Mouse (Mus musculus) Muller cell, postnatal 12 days (primary cell): ENCODE data around the gene Rsph3b.
A peak's percentile ranks its signal among the peaks of the same experiment; 100 is the strongest.
"Not testable (repeated sequence)": the region's sequence is repeated elsewhere in the genome, so short reads cannot be mapped to it uniquely, and the experiment has no call there.

Source experiments
- DNase-seq: peaks from one replicate; pipeline ENCODE4 v3.0.0-alpha.2; 2015; ENCODE audit errors: inconsistent ontology term

Rsph3b gene

DNA sequence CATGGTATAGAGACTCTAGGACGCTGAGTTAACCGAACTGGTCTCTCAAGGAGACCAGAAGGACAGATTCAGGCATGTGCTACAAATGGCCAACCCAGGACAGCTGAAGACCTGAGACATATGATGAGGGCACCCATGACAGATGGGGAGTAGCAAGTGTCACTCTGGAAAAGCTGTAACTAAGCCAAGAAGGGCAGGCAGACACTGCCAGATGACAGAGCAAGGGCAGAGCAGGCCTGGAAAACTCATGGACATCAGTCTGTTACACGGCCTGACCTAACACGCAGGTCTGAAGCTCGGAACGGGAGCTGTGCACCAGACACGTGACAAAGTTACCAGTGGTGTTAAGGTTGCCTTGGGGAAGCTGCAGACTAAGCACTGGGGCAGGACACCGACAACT, 10.4 kb upstream of the Rsph3b start:
- not testable (repeated sequence) for DNase-seq

DNA sequence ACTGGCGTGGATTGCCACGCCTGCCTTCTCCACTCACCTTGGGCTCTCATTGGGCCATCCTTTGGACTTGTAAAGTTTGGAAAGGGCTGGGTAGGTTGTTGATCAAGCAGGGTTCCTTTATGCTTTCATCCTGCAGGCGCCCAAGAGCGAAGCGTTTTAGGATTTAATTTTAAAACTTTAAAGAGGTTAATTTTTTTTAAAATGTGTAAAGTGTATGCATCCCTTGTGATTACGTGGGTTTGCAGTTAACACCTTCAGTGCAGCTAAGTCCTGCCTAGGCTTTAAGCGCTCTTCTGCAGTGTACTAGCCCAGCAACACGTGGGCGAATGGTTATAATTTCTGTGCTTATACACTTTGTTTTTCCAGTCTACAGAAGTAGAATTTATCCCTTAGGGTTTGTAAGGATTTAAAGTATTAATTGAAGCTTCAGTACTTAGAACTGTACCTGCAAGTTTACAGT, 317 bp upstream of the Rsph3b start:
- DNase-seq, result not testable (repeated sequence)

DNA sequence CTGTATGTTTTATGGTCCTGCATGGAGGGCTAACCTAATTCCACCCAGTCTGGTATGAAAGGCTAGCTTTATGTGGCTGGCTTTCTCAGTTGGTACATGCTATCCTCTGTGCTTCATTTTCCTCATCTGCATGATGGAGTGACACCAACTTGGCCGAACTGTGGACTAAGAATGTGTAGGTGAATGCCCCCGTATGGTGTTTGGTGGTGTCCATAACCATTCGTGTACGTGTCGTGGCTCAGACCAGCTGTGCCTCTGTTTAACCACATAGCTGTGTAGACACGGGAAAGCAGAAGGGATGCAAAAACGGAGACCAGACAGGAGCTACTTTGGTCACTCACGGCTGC, 872 bp downstream of the Rsph3b start:
- DNase-seq, result not testable (repeated sequence)

DNA sequence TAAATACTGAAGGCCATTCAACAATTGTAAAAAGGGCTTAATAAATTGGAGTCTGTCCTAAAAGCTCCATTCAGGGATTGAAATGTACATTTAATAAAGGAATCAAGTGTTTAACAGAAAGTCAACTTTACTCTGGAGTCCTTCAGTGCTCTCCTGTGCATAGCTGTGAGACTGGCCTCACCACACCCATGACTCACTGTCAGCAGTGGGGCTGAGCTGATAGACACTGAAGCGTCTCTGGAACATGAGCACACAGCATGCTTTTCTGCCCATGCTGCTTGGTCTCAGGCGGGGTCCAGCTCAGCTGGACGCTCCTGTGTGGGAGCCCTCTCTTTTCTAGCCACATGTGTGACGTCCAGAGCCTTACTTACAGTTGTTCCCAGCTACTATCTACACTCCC, 5.9 kb downstream of the Rsph3b start:
- not testable (repeated sequence) for DNase-seq

DNA sequence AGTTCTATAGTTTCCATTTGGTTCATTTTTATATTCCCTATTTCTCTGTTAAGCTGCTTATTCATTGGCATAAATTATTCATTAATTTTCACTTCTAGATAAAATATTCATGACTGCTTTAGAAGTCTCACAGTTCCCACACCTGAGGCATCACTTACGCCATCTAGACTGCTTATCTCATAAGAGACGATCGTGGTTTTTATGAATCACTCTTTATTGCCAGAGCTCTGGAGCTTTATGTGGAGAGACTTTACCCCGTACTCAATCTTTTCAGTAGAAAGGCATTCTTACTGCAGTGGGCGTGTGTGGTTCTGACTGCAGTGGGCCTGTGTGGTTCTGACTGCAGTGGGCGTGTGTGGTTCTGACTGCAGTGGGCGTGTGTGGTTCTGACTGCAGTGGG, 16.9 kb downstream of the Rsph3b start:
- not testable (repeated sequence) for DNase-seq

DNA sequence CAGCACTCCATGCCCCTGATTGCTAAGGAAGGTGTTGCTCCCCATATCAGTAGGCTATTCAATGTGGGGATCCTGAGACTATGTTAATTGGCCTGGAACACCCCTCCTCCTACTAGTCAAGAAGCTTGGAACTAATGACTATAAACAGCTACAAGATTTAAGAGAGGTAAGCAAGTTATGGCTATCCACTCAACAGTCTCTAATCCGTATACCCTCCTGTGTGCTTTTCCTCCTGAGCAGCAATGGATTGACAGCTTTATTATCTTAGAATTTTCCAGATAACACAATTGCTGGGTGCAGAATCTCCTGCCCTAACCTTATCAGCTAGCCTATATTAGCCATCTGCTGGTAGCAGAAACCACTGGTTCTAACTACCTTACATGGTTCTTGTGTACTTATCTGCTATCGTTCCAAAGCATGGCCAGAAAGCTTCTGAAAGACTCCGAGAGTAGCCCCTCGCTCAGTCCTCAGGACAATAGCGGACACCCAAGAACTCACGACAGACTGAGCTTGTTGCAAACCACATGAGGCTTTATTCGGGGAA, 28.1 kb downstream of the Rsph3b start:
- not testable (repeated sequence) for DNase-seq

DNA sequence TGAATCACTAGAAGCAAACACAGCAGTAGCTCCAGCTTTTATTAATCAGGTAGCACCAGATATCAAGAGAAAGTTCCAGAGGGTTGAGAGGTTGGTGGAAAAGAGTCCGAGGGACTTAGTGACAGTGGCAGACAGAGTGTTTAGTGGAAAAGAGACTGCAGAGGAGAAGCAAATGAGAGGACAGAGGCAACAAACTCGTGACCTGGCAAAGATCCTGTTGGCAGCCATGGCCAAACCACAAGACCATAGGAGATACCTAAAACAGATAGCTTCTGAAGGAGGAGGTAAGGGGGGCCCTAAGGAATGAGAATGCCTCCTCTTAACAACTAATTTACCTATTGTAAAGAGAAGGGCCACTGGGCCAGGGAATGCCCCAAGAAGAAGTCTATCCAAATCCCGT, 29.1 kb downstream of the Rsph3b start:
- DNase-seq, result not testable (repeated sequence)

DNA sequence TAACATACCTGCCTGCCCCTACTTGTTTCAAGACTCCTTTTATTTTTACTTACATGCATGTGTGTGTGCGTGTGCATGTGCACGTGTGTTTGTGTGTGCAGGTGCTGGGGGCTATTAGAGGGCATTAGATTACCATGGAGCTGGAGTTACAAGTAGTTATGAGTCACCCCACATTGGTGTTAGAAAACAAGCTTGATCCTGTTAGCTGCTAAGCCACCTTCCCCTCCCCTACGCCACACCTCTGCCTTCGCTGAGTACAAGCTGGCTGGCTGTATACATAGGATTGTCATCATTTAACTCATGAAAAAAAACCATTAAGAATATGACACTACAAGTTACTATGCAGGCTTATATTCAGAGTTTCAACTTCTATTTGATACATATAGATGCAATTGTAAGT, 33.2 kb downstream of the Rsph3b start:
- DNase-seq, result not testable (repeated sequence)

DNA sequence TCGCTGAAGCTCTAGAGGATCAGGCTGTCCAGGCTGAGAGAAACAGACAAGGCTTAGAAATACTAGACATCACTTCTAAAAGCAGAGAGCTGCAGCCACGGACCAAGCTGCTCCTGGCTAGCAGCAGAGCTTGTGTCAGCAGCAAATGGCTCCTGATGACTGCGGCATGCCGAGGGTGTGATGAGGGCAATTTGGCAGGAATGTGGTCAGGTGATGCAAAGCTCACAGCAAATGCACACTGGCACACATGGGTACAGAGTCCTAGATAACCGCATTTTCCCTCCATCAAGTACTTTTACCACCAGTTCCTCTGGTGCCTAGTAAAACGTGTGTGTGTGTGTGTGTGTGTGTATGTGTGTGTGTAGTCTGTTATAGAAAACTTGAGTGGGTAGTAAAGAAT, 34.4 kb downstream of the Rsph3b start:
- DNase-seq, result not testable (repeated sequence)

DNA sequence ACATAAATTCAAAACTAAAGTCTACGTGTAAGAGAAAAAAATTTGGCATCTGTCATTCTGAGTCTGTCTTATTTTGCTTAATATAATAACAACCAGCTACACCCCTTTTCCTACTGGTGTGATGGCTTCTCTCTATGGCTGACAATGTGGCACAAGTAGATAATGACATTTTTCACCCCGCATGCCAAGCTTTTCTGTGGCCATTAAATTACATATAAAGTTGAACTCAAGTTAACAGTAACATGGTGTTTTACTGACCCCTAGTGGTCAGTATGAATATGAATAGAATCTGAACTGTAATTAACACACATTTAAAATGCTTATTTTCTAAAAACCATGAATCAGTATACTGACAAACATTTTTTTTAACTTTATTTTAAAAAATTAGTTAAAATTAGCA, 48.1 kb downstream of the Rsph3b start:
- DNase-seq, result not testable (repeated sequence)

DNA sequence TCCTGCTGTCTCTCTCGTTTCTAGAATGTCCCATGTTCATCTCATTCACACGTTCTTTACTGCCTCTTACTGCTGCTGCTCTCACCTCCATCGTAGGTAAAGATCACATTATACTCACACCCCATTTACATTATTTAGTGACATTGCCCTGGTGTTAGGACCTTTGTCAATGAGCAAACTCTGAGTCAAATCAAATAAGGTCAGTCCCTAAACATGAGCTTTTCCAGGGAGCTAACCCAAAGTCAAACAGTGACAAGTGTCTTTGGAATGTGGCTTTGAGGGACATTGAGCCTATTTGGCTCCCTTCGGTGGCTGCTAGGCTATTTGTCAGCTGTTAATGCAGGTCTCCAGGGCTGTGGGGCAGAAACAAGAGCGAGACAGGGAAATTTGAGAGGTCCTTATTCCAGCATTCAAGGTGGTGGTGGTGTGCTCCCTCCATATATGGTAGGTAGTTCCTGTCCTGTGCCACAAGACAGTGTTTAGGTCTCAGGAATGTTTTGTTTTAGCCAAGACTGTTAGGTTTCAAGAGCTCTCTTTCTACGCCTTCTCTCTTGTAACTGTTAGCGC, 50.4 kb downstream of the Rsph3b start:
- not testable (repeated sequence) for DNase-seq

DNA sequence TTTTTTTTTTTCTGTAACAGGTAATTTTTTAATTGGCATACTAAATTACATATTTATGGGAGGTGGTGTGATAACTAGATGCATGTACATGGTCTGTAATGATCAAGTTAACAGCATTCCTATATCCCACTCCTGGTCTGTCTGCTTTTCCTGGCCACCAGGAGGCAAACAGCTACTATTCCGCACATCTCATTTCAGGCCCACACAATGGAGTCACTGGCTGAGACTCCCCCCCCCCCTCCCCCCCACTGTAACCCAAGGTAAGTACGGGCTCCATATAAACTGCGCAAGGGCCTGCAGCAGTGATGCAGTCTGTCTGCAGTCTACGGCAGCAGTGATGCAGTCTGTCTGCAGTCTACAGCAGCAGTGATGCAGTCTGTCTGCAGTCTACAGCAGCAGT, 51.7 kb downstream of the Rsph3b start:
- no peak for DNase-seq

DNA sequence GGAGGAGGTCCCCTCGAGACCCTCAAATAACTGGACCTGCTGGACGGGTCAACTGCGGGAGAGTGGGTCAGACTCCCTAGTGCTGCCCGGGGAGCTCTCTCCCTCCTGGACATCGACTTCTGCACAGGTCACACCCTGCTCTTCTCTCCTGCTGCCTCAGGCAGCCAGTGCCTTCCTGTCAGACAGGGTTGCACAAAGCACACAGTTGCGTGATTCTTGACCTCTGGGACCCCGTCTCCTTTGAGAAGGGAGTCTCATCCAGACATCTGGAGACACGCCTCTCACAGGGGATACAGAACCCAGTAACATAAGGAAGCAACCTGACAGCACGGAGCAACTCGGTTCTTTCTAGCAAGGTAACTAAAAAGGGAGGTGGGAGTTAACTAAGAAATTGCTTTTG, 55.1 kb downstream of the Rsph3b start:
- DNase-seq, result no peak

DNA sequence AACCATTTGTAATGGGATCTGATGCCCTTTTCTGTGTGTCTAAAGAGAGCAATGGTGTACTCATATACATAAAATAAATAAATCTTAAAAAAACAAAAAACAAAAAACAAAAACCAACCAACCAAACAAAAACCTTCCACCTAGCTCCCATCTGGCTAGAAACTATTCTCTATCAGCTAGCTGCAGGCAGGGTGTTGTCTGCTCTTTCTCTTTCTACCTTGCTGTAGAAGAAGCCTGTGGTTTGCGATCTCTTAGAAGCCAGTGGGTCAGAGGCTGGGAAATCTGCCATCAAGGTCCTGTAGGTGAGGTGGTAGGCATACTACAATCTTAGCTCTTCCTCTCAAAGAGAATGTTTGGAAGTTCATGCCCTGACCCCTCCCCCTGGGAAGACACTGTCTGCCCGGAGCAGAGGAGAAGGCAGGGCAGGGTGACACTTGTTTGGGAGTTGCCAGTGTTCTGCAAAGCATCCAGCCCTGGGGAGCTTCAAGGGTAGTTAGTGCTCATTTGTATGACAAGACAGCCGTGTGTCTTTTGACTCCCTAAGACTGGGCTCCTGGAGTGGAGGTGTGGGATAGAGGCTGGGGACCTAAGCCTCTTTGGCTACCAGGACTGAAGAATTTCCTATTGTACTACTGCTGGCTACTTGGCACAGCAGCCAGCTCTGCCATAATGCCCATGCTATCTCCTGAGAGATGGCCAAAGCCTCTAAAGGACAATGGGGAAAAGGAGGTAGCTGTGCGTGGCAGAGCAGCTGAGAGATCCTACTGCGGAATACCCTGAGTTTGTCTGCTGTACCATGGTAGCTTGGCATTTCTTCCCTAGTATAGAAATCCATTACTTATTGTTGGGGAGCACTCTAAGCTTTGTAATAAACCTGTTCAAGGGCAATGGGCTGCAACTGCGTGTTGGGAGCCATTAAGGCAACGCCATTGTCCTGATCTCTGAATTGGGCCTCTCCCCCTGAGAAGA, 56.2 kb downstream of the Rsph3b start:
- DNase-seq, result no peak

DNA sequence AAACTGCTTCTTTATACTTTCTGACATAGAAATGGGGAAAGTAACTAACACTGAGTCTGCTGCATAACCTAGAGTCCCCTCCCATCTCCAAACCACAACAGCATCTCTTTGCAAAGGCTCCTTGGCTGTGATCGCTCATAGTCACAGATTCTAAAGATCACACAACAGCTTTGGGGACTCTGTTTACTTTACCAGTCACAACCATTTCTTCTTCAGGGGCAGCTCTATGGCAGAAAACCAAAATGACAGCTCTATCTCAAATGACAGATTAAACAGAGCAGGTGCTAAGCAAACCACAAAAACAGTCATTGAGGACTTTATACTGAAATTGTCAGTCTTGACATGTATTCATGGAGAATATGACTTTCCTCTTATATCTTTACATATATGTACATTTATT, 62.0 kb downstream of the Rsph3b start:
- DNase-seq, result no peak

DNA sequence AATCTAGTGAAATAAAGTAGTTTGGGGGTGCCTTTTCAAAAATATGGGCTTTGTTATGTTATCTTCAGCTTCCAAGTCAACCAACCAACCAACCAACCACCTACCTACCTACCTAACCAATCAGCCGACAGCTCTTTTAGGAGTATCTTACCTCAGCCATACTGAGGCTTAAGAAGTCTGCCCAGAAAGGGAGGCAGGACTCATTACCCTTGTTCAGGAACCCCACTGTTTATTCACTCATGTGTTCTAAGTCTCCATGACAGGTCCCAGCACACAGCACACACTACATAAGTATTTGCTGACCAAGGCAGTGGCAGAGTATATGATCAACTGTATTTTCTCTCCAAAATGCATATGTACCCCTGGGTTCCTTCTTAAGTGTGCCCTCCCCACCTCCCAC, 64.0 kb downstream of the Rsph3b start:
- no peak for DNase-seq

DNA sequence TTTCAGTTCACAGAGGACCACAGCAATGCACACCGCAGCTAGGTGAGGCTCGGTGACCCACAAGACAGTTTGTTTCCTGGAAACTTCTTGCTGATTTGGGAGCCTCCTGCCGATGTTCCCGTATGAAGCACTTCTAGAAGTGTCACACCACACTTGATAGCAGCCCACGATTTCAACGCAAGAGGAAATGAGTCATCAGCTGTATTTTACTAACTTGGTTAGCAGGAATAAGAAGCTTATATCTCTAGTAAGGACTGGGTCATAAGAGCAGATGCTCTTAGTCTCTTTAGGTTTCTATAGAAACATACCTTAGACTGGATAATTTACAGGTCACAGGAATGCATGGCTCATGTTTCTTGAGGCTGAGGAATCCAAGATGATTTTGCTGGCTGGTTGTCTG, 67.2 kb downstream of the Rsph3b start:
- no peak for DNase-seq

DNA sequence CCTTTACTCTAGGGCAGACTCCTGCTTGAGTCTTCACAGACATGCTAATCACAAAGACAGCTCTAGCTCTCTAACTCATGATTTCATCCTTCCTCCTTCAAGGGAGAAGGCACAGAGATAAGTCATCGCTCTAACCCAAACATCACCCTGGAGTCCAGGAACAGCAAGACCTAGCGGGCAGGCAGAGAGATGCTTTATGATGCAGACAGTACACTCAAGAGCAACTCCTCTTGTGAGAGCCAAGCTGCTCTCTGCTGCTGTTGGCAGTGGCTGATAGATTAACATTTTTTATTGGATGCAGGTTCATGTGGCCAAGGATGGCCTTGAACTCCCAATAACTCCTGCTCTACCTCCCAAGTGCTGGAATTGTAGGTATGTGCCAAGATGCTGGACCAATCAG, 77.1 kb downstream of the Rsph3b start:
- DNase-seq, result no peak

DNA sequence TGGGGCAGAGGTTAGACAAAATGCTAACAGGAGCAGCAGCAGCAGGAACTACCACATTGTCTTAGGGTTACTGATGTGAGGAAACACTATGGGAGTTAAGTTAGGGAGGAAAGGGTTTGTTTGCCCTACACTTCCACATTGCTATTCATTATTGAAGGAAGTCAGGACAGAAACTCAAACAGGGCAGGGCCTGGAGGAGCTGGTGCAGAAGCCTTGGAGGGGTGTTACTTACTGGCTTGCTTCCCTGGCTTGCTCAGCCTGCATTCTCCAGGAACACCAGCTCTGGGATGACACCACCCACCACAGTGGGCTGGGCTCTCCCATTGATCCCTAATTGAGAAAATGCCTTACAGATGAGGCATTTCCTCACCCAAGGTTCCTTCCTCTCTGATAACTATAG, 79.7 kb downstream of the Rsph3b start:
- DNase-seq, result peak; percentile 45

DNA sequence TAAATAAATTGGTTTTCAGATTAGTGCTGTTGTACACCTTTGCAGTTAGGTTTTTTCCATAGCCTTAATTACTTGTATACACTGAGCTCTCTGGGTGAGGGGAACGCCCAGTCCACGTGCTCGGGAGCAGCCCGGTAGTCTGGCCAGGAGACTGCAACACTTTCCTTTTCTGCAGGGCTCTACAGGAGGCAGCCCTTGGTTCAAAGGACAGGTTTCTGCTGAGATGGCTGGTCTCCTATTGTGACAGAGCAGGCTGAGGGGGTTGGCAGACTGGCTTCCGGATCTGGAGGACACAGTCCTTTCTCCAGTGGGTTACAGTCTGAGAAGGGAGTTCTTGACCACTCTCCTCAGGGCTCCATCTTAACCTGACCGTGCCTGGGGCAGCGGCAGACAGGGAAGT, 80.7 kb downstream of the Rsph3b start:
- no peak for DNase-seq

DNA sequence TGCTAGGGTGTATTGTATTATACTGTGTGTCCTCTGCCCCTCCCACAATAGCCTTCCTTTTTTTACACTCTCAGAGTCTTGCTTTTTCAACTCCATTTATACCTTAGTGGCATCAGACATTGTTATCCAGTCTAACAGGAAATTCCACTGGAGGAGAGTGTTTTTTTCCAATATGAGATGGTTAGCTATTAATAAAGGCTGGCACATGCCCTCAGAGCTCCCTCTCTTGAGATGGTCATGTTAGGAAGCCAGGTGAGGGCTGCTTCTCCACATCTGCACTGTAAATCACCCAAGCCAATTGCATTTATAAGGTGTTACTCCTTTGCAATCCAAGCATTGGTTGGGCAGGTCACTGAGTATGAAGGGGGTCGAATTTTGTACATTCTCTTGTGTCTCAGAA, 81.9 kb downstream of the Rsph3b start:
- DNase-seq, result no peak

DNA sequence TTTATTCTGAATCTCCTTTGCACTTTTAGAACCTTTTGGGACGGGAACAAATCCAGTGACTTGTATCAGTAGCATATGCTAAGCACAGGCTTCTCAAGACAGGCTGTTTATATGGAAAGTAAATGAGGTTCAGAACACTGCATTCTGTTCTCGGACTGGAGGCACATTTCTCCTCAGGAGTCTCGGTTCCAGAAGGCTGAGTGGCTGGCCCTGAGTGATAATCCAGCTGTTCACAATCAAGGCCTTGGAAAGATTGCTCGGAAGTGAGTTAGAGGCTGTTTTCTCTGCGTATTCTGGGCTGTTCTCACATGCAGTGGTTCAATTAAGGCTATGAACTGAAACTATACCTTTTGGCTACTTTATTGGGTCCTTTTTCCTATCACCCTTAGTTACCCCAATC, 82.9 kb downstream of the Rsph3b start:
- DNase-seq, result no peak

DNA sequence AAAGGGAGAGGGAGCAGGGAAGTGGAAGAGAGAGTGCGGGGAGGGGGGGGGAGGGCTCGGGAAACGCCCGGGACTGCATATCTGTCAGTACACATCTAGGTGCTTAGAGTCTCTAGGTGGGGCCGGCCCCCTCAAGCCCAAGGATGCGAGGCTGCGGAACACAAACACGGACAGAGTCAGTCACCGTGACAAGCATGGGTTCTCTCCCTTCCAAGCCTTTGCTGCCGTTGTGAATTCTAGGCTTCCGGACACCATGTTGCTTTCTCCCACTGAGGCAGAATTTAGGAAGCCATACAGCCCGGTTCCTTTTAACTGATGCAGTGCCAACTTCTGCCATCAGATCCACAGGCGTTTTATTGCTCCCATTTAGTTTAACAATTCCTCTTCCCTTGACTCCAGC, 83.6 kb downstream of the Rsph3b start:
- no peak for DNase-seq
